Mouse (Mus musculus): ENCODE data around the gene Cntnap2. TPM values are rescaled to one million over a fixed set of nuclear protein-coding genes. Genes with fewer than 3 reads are reported as not detected.

Cntnap2 gene
- polyA plus RNA-seq, 1 experiment from 2014 or later = 0.55 TPM

DNA sequence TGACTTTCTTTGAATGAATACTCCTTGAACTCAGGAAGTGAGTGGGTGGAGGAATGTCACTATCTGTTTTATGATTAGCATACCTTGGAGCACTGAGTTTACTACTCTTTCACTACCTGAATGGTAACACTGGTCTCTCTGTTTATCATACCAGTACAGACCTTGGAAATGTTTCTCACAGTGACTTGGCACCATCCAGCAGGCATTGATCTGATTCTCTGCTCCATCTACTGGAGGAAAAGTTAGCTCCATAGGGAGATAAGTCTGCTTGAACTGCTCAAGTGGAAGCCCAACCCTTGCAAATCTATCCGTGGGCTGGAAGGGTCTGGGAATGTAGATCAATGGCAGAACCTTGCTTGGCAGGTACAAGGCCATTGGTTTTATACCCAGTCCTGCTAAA is 2235.3 kb downstream of the Cntnap2 start:
- H3K4me2 ChIP-seq (ENCODE audit: low read length) = no peak overlapping the region
- no peaks in the 10 kb centered on the region for H3K27me3 ChIP-seq (ENCODE audit: control insufficient read depth, insufficient read depth, low read length)

GRCm38 (mm10) chr6:47304848-47305490 is 2245.8 kb downstream of the Cntnap2 start:
- no peaks in the 10 kb centered on the region for H3K4me1 ChIP-seq (ENCODE audit: control insufficient read depth in 2 of 2, insufficient read depth in 2 of 2, low read length in 2 of 2)
- no peak overlapping the region for H3K27ac ChIP-seq (replicated peaks in 1 of 2; ENCODE audit: control insufficient read depth in 1 of 2, insufficient read depth in 1 of 2, low read depth in 2 of 2, low read length in 2 of 2)
- H3K4me2 ChIP-seq (ENCODE audit: low read length) = no peak overlapping the region
- ATAC-seq (ENCODE audit: insufficient number of reproducible peaks, insufficient read depth, low FRiP score, low read depth) = no peak
- no peaks in the 10 kb centered on the region for H3K36me3 ChIP-seq (ENCODE audit: control insufficient read depth, insufficient read depth, low read length)
- H3K9ac ChIP-seq (ENCODE audit: low read length) = no peak overlapping the region
- WGBS = 76% methylated on average over 11 of the region's 11 CpGs
- no peak overlapping the region for H3K4me3 ChIP-seq (ENCODE audit: control insufficient read depth in 1 of 2, insufficient read depth in 1 of 2, low read depth in 1 of 2, low read length in 2 of 2)
- H3K27me3 ChIP-seq (ENCODE audit: control insufficient read depth, insufficient read depth, low read length) = no peaks in the 10 kb centered on the region
- H3K9me3 ChIP-seq (ENCODE audit: control insufficient read depth, low read length) = no peaks in the 10 kb centered on the region

More for the DNA sequence above, 2235.3 kb downstream of the Cntnap2 start:
- Histone ChIP-seq H3K9ac (ENCODE audit: low read length) (no peak overlapping the region), H3K4me3 (ENCODE audit: control insufficient read depth in 1 of 2, insufficient read depth in 1 of 2, low read depth in 1 of 2, low read length in 2 of 2) (no peak overlapping the region), H3K27ac (replicated peaks in 1 of 2; ENCODE audit: control insufficient read depth in 1 of 2, insufficient read depth in 1 of 2, low read depth in 2 of 2, low read length in 2 of 2) (no peak overlapping the region), H3K4me1 (ENCODE audit: control insufficient read depth in 2 of 2, insufficient read depth in 2 of 2, low read length in 2 of 2) (no peaks in the 10 kb centered on the region), H3K36me3 (ENCODE audit: control insufficient read depth, insufficient read depth, low read length) (no peaks in the 10 kb centered on the region), H3K9me3 (ENCODE audit: control insufficient read depth, low read length) (no peaks in the 10 kb centered on the region)
- ATAC-seq (ENCODE audit: insufficient number of reproducible peaks, insufficient read depth, low FRiP score, low read depth) = no peak
- WGBS = 16% methylated on average over 1 of the region's 1 CpGs

- H3K4me3 ChIP-seq (ENCODE audit: control insufficient read depth in 1 of 2, insufficient read depth in 1 of 2, low read depth in 1 of 2, low read length in 2 of 2) = no peak overlapping the region
- no peak for ATAC-seq (ENCODE audit: insufficient number of reproducible peaks, insufficient read depth, low FRiP score, low read depth)
- H3K27me3 ChIP-seq (ENCODE audit: control insufficient read depth, insufficient read depth, low read length) = no peaks in the 10 kb centered on the region
- H3K9me3 ChIP-seq (ENCODE audit: control insufficient read depth, low read length) = no peaks in the 10 kb centered on the region
- no peak overlapping the region for H3K9ac ChIP-seq (ENCODE audit: low read length)
- H3K4me1 ChIP-seq (ENCODE audit: control insufficient read depth in 2 of 2, insufficient read depth in 2 of 2, low read length in 2 of 2) = no peaks in the 10 kb centered on the region
- WGBS = 57% methylated on average over 8 of the region's 8 CpGs
- H3K4me2 ChIP-seq (ENCODE audit: low read length) = no peak overlapping the region
- H3K36me3 ChIP-seq (ENCODE audit: control insufficient read depth, insufficient read depth, low read length) = no peaks in the 10 kb centered on the region
- H3K27ac ChIP-seq (replicated peaks in 1 of 2; ENCODE audit: control insufficient read depth in 1 of 2, insufficient read depth in 1 of 2, low read depth in 2 of 2, low read length in 2 of 2) = no peak overlapping the region
Measured at GRCm38 (mm10) chr6:47306065-47306798, 2247.1 kb downstream of the Cntnap2 start.

DNA sequence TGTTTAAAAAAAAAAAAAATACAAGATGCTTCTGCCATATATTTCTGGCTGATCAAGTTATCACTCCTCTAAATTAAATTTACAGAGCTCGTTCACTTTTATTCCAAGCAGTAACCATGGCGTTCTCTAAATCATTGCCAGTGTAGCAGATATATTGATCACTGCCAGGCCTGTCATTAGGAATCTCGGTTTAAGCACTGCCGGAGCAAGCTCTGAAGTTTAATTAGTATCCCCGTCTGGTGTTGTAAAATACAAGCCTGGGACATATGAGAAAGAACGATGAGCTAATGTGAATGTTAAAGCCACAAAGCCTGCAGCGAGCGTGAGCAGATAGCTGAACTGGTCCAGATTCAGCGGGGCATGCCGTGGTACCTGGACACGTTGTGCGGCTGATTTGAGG is 2247.8 kb downstream of the Cntnap2 start:
- no peak overlapping the region for H3K27ac ChIP-seq (replicated peaks in 1 of 2; ENCODE audit: control insufficient read depth in 1 of 2, insufficient read depth in 1 of 2, low read depth in 2 of 2, low read length in 2 of 2)
- H3K9ac ChIP-seq (ENCODE audit: low read length) = no peak overlapping the region
- 87% methylated on average over 12 of the region's 12 CpGs for WGBS
- H3K4me3 ChIP-seq (ENCODE audit: control insufficient read depth in 1 of 2, insufficient read depth in 1 of 2, low read depth in 1 of 2, low read length in 2 of 2) = no peak overlapping the region
- no peaks in the 10 kb centered on the region for H3K36me3 ChIP-seq (ENCODE audit: control insufficient read depth, insufficient read depth, low read length)
- ATAC-seq (ENCODE audit: insufficient number of reproducible peaks, insufficient read depth, low FRiP score, low read depth) = no peak
- H3K9me3 ChIP-seq (ENCODE audit: control insufficient read depth, low read length) = no peaks in the 10 kb centered on the region
- no peaks in the 10 kb centered on the region for H3K4me1 ChIP-seq (ENCODE audit: control insufficient read depth in 2 of 2, insufficient read depth in 2 of 2, low read length in 2 of 2)
- no peak overlapping the region for H3K4me2 ChIP-seq (ENCODE audit: low read length)
- no peaks in the 10 kb centered on the region for H3K27me3 ChIP-seq (ENCODE audit: control insufficient read depth, insufficient read depth, low read length)

DNA sequence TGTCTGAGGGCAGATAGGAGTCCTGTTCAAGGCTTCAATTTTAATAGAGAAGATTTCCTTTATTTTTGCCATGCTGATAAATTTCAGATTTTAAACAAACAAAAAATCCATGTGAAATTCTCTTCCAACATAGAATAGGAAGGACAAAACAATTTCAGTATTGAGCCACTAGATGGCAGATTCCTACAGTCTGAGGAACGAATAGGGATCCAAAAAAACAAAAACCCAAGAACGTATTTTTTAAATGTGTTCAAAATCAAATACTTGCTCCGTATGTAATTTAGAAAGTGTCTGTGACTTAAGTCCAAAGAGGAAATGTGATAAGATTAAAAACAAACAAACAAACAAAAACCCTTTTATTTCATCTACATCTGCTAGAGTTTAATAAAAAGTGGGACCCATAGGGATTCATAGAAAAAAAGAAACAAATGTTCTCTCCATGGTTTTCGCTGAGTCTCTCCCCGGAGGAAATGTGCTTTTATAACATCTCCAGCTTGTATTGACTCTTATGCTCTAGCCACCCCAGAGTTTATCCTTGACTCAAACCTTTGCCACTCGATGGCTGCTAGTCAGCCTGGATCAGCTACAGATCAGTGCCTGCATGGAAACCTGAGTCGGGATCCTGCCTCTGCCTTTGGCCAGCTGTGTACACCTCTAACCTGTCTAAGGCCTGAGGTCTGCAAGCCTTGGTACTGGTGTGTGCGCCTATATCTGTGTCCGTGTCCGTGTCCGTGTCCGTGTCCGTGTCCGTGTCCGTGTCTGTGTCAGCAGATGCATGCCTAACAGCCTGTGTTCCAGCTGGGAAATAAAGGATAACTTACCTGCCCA is 2255.6 kb downstream of the Cntnap2 start:
- no peak for ATAC-seq (ENCODE audit: insufficient number of reproducible peaks, insufficient read depth, low FRiP score, low read depth)
- Histone ChIP-seq H3K4me1 (ENCODE audit: control insufficient read depth in 2 of 2, insufficient read depth in 2 of 2, low read length in 2 of 2) (peaks cover 4 to 5% of the 10 kb centered on the region in 2 experiments; a peak in 3 of 4 replicates), H3K36me3 (ENCODE audit: control insufficient read depth, insufficient read depth, low read length) (no peaks in the 10 kb centered on the region), H3K9me3 (ENCODE audit: control insufficient read depth, low read length) (no peaks in the 10 kb centered on the region), H3K4me2 (ENCODE audit: low read length) (peak overlapping the region; percentile 58), H3K27ac (replicated peaks in 1 of 2; ENCODE audit: control insufficient read depth in 1 of 2, insufficient read depth in 1 of 2, low read depth in 2 of 2, low read length in 2 of 2) (no peak overlapping the region), H3K9ac (ENCODE audit: low read length) (peak overlapping the region; percentile 38; the same call in 1 of the 2 replicates), H3K27me3 (ENCODE audit: control insufficient read depth, insufficient read depth, low read length) (no peaks in the 10 kb centered on the region), H3K4me3 (ENCODE audit: control insufficient read depth in 1 of 2, insufficient read depth in 1 of 2, low read depth in 1 of 2, low read length in 2 of 2) (peak overlapping the region in 1 of 2 experiments; percentile 22; a peak in 2 of 4 replicates)
- 56% methylated on average over 15 of the region's 15 CpGs for WGBS

- Histone ChIP-seq H3K4me2 (ENCODE audit: low read length) (no peak overlapping the region), H3K36me3 (ENCODE audit: control insufficient read depth, insufficient read depth, low read length) (no peaks in the 10 kb centered on the region), H3K4me1 (ENCODE audit: control insufficient read depth in 2 of 2, insufficient read depth in 2 of 2, low read length in 2 of 2) (peaks cover 4 to 5% of the 10 kb centered on the region in 2 experiments; a peak in 3 of 4 replicates), H3K9me3 (ENCODE audit: control insufficient read depth, low read length) (no peaks in the 10 kb centered on the region), H3K27ac (replicated peaks in 1 of 2; ENCODE audit: control insufficient read depth in 1 of 2, insufficient read depth in 1 of 2, low read depth in 2 of 2, low read length in 2 of 2) (no peak overlapping the region), H3K4me3 (ENCODE audit: control insufficient read depth in 1 of 2, insufficient read depth in 1 of 2, low read depth in 1 of 2, low read length in 2 of 2) (no peak overlapping the region), H3K9ac (ENCODE audit: low read length) (no peak overlapping the region), H3K27me3 (ENCODE audit: control insufficient read depth, insufficient read depth, low read length) (no peaks in the 10 kb centered on the region)
- WGBS = 58% methylated on average over 2 of the region's 2 CpGs
- no peak for ATAC-seq (ENCODE audit: insufficient number of reproducible peaks, insufficient read depth, low FRiP score, low read depth)
Measured at GRCm38 (mm10) chr6:47315454-47315853, 2256.3 kb downstream of the Cntnap2 start.

GRCm38 (mm10) chr6:47317253-47317652 is 2258.1 kb downstream of the Cntnap2 start:
- no peak for ATAC-seq (ENCODE audit: insufficient number of reproducible peaks, insufficient read depth, low FRiP score, low read depth)

More at GRCm38 (mm10) chr6:47317253-47317652, 2258.1 kb downstream of the Cntnap2 start:
- Histone ChIP-seq H3K4me1 (ENCODE audit: control insufficient read depth in 2 of 2, insufficient read depth in 2 of 2, low read length in 2 of 2) (peaks cover 4 to 5% of the 10 kb centered on the region in 2 experiments; a peak in 3 of 4 replicates), H3K4me3 (ENCODE audit: control insufficient read depth in 1 of 2, insufficient read depth in 1 of 2, low read depth in 1 of 2, low read length in 2 of 2) (no peak overlapping the region), H3K27me3 (ENCODE audit: control insufficient read depth, insufficient read depth, low read length) (no peaks in the 10 kb centered on the region), H3K27ac (replicated peaks in 1 of 2; ENCODE audit: control insufficient read depth in 1 of 2, insufficient read depth in 1 of 2, low read depth in 2 of 2, low read length in 2 of 2) (no peak overlapping the region), H3K36me3 (ENCODE audit: control insufficient read depth, insufficient read depth, low read length) (no peaks in the 10 kb centered on the region), H3K9me3 (ENCODE audit: control insufficient read depth, low read length) (no peaks in the 10 kb centered on the region), H3K9ac (ENCODE audit: low read length) (no peak overlapping the region), H3K4me2 (ENCODE audit: low read length) (no peak overlapping the region)

Measured in heart, embryonic 14.5 days (tissue).